Mouse (Mus musculus) MN1 (cell line): Measurements from ENCODE around the gene Ahnak2.

Experiments
- DNase-seq: peaks from one replicate; pipeline ENCODE4 v3.0.0-alpha.2; 2016; ENCODE audit warnings: low spot score

The Ahnak2 gene

DNA sequence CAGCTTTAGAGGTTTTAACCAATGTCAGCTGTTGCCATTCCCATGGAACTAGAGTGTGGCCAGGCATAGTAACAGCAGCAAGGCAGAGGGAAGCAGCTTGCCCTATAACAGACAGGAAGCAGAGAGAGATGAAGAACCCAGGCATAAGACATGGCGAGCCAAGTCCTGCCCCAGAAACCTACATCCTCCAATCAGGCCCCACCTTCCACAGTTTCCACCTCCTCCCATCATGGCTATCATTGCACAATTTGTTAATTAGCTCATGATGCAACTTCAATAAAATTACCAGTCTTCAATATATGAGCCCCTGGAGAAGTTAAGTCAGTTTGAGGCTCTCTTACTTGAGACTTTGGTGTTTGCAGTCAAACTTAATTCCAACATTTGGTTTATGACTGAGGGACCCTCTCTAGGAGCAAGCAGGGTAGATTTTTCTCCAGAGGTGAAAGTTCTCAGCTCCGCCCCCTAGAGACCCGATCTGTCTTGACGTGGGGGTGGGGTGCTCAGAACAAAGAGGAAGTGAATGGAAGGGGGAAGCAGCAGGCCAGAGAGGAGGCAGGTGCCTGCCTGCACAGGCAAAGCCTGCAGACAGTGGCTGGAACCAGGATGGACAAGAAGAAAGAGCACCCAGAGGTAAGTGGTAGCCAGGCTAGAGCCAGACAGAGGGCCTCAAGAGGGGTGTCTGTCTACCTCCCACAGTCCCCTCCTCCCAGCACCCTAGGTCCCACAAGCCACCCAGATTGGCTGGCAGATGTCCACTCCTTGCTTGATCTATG is 42.1 kb downstream of the Ahnak2 start, which contains the start of gene Pld4:
TSS of gene Pld4 (plus strand) at position 502 of the 773 bp plus-strand sequence.
- no peak for DNase-seq

DNA sequence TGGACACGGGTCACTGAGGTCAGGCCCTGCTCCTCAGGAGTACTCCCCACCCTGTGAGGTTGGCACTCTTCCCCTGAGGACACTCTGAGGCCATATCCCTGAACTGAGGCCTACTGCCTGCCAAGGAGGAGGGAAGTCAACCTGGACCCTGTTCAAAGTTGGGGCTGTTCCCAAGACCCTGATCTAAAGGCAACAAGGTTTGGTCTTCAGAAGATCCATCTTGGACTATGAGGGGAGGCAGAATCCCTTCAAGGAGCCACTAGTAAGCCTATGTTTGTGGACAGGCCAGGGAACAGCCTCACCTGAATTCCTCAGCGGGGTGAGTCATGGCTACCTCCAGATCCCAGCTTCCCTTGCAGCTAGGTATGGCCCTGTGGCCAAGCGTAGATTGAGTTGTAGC is 43.0 kb downstream of the Ahnak2 start:
- no peak for DNase-seq

DNA sequence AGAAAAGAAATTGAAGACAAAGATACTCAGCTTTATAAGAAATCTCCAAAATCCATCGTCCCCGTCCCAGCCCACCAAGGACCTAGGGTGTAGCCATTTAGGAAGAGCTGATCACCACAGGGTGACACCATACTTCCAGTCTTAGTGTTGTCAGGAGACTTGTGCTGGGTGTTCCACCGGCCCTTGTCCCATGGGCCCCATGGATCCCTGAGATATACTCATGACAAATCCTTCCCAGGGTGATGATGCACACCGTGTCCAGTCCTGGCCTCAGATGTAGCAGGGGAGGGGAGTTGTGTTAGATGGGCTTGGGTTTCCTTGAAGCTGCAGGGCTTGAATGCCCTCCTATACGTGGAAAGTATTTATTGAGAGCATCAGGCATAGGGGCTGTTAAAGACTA is 44.6 kb downstream of the Ahnak2 start:
- DNase-seq, result no peak

DNA sequence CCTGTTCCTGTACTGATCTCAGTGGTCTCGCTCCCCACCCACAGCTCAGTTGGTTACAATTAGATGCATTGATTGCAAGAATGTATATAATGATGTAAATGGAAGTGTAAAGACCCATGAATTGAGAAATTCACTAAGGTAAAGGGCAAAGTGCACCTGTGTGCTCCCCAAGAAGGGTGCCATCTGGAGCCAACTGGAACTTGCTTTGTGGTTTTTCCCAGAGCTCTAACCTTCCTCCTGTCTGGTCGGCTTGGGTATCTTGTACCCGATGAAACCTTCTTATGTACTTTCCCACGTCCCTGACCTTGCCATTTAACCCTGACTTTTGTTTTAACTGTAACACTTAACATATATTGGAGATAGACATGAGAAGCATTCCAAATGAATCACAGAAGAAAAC is 46.6 kb downstream of the Ahnak2 start:
- DNase-seq, result no peak

DNA sequence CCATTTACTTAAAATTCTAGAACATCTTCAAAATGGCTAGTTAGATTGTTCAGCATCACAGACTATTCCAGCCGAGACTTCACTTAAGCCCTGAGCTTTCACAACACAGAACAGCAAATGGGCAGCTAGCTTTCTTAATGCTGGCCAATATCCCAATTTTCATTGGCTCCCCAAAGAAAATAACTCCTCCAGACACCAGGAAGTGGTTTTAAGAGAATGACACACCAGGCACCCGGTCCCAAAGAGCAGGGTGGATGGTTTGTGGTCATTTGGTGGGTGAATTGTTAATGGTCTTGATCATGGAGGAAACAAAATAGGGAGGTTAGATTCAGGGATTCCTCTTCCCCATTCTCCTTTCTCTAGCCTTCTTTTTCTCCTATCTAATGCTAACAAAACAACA is 50.1 kb downstream of the Ahnak2 start:
- no peak for DNase-seq

DNA sequence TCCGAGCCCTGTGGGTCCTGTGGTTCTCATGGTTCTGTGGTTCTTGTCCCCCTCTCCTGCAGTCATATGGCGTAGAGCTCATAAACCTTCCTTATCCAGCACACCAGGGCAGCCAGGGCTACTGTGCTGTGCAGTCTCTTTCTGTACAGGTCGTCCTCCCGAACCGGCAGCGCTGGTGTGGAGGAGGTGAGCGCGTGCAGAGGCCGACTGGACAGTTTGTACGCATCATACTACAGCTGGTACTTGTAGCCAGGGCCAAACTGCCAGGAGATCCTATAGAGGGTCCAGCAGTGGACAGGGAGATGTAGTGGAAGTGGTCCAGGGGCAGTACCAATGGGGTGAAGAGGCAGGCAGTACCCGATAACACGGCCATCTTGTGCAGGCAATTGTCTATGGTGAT is 51.5 kb downstream of the Ahnak2 start:
- DNase-seq, result no peak

DNA sequence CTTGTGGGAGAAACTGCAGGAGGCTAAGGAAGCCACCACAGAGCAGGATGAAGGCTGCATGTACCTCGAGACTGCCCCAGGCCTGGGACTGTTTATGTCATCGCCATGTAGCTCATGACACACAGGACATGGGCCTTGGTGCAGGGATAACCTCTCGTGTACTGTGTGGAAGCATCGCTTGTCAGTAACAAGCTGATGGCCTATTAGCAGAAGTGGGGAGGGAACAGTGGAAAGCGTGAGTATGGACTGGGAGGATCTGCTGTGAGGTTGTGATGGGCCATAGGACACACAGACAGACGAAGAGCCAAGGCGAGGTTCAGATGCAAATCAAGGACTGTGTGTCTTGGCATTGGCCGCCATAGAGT is 54.9 kb downstream of the Ahnak2 start:
- peak; percentile 28 for DNase-seq

DNA sequence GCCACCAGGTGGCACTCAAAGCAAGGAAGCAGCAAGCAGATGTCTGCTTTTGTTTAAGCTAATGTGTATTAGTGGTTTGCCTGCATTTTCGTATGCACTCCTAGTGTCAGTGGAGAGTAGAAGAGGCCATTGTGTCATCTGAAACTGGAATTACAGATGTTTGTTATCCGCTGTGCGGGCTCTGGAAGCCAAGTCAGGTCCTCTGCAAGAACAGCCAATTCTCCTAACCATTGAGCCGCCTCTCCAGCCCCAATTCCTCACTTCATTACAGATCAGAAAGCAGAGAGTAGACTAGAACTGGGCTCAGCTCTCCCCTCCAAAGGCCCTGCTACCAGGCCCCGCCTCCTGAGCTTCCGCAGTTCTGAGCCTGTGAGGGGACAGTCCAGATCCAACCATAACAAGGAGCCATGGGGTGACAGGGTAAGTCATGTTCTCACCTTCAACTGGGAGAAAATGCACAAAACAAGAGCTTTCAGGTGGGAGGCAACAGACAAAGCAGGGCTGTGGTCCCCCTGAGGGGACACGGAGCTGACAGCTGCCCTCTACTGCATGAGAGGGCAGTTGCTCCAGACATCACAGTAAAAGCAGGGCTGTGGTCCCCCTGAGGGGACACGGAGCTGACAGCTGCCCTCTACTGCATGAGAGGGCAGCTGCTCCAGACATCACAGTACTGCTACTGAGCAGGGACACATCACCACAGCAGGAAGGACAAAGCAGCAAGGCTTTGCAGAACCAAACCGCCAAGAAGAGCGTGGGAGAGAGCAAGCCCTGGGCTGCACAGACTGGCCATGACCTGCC is 55.5 kb downstream of the Ahnak2 start:
- peak; percentile 89 for DNase-seq

DNA sequence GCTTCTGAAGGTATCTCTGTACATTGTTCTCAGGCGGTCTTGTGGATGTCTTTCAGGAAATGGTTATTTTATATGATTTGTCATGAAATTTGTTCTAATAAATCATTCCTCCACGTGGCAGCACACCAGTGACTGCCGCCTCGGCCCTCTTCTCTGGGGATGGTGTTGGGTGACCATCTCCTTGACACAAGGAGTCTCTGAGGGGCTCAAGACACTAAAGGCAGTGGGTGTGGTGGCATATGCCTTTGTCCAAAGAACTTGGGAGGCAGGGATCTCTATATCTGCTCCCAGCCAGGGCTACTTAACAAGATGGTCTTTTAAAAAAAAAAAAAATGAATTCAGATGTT is 56.0 kb downstream of the Ahnak2 start:
- DNase-seq, result no peak

DNA sequence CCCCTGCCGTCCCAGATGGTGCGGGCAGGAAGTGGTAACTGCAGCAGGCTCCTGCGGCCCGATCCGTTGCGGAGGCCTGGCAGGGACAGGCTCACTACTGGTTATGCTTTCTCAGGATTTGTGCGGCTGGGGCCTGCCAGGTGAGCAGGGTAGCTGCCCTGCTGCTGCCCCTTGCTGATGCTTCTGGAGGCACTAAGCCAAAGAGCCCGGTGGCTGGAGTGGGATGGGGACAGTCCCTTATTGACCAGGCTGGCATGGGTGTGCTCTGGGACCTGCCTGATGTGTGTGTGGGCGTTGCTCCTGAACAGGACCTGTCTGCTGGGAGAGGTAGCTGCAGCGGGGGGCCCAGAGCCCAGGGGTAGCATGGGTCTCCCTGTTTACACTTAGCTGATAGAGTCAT is 56.7 kb downstream of the Ahnak2 start:
- no peak for DNase-seq

DNA sequence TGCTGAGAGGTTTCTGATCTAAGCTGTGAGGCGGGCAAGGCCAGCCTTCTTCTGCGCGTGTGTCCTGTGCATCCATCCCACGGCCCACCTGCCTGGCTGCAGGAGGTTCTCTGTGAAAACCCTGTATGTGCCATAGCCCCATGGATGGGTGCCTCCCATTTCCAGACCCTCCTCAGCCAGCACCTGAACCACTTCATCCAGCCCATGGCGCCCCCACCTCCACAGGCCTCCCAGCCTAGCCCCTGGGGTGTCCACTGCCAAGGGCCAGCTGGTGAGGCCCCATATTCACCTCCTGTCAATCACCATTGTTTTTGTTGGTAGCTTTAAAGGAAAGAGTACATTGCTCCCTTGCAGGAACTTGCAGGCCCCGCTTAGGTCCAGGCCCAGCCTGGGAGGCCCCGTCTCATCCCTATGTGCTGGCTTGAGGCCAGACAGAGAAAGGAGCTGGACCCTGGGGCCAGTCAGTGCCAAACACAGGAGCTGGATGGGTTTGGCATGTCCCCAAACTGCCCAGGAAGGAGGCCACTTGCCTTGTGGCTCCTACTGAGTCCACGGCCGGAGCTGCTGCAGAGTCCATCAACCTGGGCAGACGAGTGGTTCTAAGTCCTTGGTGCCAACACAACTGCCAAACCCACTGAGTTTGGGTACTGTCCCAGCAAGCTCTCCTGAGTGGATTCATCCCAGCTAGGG is 57.4 kb downstream of the Ahnak2 start:
- peak; percentile 34 for DNase-seq

DNA sequence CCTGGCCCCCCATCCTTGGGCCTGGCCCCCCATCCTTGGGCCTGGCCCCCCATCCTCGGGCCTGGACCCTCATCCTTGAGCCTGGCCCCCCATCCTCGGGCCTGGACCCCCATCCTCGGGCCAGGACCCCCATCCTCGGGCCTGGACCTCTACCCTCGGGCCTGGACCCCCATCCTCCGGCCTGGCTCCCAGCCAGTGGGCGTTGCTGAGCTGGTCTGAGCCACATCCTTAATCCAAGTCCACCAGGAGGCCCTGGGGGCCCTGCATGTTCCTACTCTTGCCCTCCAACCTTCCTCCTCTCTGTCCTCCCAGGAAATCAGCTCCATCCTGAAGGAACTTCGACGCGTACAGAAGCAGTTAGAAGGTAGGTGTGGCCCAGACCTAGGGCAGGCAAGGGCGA is 58.2 kb downstream of the Ahnak2 start:
- DNase-seq, result no peak

DNA sequence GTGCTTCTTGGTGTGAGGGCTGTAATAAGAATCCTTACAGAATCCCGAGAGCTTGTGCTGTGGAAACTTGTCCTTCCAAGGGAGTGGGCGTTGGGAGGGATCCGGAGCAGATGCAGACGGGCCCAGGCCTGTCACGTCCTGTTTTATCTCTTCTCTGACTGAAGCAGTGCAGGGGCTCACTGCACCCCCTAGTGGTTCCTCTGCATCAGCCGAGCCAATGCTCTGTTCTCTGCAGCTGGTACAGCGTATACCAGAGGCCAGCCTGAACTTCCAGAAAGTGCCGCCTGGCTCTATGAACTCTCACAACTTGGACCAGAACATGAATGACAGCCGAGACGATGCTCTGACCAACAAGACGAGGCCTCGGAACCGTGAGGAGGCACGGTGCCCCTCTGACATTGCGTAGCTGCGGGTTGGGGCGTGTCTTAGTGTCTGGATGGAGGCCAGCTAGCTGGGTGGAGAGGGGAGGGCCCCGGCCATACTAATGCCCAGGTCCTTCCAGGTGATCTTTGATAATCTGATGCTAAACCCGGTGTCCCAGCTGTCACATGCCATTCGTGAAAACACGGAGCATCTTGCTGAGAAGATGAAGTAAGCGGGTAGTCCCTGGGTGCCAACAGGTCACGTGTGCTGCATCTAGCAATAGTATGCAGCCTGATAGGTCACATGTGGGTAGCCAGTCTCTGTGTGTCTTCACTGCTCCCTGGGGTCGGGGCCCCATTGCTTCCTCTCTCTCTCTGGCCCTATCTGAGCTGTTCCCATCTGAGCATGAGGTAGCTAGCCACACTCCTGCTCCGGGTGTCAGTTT is 59.1 kb downstream of the Ahnak2 start:
- peak; percentile 85 for DNase-seq

DNA sequence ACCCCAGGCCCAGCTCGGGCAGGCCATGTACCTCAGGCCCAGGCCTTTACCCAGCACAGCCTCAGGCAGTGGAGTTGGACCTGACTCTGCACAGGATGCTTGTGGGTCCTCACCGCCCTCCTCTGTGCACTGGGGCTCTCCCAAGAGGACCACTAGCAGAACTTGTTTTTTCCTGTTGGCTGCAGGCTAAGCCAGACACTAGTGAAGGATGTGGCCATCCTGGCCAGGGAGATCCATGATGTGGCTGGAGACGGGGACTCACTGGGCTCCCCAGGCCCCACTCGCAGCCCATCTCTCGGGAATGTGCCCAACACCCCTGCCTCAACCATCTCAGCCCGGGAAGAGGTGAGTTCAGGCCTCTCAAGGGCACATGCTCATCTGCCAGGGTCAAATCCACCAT is 59.7 kb downstream of the Ahnak2 start:
- no peak for DNase-seq

DNA sequence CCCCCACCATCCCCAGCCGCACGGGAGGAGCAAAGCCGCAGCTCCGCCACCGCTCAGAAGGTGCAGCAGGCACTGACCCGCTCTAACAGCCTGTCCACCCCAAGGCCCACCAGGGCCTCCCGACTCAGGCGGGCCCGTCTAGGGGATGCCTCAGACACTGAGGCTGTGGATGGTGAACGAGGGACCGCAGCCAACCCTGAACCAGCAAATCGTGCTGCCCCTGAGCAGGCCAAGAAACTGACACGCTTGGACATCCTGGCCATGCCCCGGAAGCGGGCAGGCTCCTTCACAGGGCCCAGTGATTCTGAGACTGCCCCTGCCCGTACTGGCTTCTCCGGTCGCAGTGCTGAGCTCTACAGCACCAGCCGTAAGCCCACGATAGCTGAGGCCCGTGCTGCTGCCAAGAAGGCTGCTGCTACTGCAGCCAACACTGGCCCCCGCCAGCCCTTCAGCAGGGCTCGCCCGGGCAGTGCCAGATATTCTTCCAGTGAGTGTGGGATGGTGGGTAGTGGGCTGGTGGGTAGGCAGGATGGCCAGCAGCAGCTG is 63.4 kb downstream of the Ahnak2 start:
- no peak for DNase-seq

DNA sequence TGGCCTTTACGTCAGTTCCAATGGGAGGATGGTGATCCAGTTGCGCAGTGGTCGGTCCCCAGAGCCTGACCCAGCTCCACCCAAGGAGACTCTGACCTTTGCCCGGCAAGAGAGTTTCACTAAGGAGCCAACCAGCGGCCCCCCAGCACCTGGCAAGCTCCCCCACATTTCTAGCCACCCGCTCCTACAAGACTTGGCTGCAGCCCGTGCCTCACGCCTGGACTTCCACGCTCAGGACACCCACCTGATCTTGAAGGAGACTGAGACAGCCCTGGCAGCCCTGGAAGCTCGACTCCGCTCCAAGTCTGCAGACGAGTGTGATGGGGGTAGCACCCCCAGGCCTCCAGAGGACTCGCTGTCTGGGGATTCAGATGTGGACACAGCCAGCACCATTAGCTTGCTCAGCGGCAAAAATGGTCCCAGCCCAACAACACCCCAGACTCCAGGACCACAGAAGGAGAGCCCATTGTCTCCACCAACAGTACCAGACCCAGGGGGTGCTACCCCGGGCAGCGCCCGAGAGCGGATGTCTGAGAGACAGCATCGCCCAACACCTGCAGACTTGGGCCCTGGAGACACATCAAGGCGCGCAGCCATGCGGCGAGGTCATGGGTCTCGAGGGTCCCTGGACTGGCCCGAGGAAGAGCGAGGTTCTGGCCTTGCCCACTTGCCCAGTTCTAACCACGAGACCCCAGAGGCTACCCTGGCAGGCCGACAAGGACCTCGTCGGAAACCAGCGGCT is 64.0 kb downstream of the Ahnak2 start:
- no peak for DNase-seq

DNA sequence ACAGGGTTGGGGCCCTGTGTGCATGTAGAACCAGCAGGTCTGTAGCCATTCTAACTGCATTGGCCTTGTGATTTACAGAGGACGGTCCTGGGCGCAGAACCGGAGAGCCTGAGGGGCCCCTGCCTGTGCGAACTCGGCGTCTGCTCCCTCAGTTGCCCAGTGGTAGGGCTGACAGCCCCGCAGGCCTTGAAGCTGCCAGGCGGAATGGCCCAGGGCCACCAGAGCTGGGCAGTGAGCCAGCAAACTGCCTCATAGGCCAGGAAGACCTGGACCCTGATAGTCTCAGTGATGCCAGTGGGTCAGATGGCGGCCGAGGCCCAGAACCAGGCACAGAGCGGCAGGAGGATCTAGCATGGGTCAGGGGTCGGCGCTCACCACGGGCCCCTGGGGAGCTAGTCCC is 64.7 kb downstream of the Ahnak2 start:
- DNase-seq, result peak; percentile 75

DNA sequence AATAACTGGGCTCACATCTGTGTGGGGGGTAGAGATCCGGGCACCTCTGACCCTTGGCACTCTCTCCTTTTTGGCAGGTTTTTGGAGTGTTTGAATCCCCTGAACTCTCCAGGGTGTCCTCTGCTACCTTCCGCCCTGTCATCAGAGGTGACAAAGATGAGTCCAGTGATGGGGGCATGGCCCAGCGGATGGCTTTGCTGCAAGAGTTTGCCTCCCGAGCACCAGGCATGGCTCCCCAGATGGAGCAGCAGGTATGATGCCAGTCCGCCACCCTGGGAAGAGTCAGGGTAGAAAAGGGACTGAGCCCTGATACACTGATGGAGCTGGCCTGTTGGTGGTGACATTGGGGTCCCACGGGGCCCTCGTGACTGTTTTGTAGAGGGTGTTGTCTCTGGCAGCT is 65.4 kb downstream of the Ahnak2 start:
- DNase-seq, result no peak

DNA sequence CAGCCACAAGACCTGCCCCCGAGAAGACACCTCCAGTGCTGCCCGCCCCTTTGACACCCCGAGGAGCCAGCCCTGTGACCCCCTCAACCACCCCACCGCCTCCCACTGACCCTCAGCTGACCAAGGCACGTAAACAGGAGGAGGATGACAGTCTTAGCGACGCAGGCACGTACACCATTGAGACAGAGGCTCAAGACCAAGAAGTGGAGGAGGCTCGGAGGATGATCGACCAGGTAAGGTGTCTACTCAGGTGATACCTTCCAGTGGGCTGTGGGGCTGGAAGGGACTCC is 65.9 kb downstream of the Ahnak2 start:
- DNase-seq, result no peak

DNA sequence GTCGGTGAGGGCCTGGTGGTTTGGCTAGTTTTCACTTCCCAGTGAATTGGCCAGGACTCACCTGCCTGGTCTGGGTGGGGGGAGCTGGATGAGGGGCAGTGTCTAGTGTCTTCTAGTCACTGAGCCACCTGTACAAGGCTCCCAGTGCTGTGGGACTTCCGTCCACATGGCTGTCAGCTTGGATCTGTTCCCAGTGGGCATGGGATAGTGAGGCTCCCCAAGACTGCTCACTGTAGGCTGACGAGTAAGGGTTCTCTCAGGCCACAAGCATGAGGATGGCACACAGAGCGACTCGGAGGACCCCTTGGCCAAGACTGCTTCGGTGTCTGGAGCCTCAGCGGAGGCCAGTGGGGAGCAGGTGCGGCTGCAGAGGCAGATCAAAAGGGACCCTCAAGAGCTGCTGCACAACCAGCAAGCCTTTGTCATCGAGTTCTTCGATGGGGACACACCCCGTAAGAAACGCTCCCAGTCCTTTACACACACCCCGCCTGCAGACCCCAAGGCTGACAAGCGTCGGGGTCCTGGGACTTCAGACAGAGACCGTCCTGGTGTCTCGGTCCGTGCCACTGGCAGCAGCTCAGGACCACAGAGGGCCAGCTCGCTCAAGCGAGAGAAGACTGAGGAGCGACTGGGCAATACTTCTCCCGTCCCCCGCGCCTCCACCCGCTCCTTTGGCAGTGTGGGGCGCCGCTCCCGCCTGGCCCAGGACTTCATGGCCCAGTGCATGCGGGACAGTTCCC is 66.4 kb downstream of the Ahnak2 start:
- no peak for DNase-seq
